Mouse (Mus musculus): ENCODE measurements around the gene Arhgap31. TPM values are rescaled to one million over a fixed set of nuclear protein-coding genes. Genes with fewer than 3 reads are reported as not detected.

The Arhgap31 gene
- polyA plus RNA-seq, 1 experiment: 36.1 TPM

DNA sequence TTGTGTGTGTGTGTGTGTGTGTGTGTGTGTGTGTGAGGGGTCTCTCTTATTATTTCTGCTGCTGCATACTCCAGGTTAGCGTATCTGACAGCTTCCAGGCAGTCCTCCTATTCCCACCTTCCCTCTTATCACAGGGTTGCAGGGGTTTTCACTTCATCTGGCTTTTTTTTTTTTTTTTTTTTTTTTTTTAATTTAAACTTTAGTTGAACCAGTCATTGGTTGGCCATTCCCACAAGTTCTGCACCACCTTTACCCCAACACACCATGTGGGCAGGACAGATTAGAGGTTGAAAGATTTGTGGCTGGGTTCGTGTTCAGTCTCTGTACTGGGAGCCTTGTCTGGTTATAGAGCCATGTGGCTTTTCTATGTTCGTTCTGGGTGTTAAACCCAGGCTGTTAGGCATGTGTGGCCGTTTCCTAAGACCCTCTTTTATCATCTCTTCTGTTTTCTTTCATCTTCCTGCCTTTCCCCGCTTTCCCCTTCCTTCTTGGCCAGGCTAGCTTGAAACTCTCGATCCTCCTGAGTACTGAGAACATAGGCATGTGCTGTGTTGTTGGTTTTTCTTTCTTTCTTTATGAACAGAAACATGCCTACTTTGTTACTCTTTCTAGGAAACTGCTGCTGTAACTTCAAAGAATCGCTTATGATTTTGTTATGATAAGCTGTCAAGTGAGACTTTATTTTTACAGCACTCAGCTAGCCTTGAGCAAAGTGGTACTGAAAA, 42.5 kb upstream of the Arhgap31 start:
- H3K27ac ChIP-seq (ENCODE audit: insufficient read depth, low read depth, low read length): no peak overlapping the region

DNA sequence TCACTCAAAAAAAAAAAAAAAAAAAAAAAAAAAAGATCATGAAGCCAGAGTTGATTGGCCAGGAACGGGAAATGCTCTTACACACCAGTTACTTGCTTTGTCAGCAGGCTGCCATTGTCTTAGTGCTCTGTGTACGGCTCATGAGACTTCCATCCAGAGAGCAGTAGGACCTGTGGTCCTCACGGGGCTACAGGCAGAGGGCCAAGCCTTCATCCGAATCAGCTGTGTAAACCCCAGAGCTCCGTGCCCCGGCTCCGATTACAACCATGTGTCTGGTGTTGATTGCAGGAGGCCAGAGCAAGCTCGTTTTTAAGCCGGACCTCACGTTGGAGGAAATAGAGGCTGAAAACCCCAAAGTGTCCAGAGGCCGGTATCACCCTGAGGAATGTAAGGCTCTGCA, 40.6 kb upstream of the Arhgap31 start:
- peaks cover 16% of the 10 kb centered on the region for H3K4me1 ChIP-seq (ENCODE audit: control insufficient read depth, insufficient read depth, low read length)
- H3K4me3 ChIP-seq (ENCODE audit: insufficient read depth, low read length): no peak overlapping the region
- TF ChIP-seq POLR2A (IDR thresholded peaks at IDR 0.05; ENCODE audit: borderline replicate concordance, low read depth, low read length): no peak
- TF ChIP-seq CTCF (IDR thresholded peaks at IDR 0.05; ENCODE audit: low read depth, low read length): no peak
- H3K27ac ChIP-seq (ENCODE audit: insufficient read depth, low read depth, low read length): no peak overlapping the region

More for the DNA sequence above, 42.5 kb upstream of the Arhgap31 start:
- Histone ChIP-seq H3K4me3 (ENCODE audit: insufficient read depth, low read length) (no peak overlapping the region), H3K4me1 (ENCODE audit: control insufficient read depth, insufficient read depth, low read length) (peaks cover 29% of the 10 kb centered on the region)
- TF ChIP-seq POLR2A (IDR thresholded peaks at IDR 0.05; ENCODE audit: borderline replicate concordance, low read depth, low read length) (no peak), CTCF (IDR thresholded peaks at IDR 0.05; ENCODE audit: low read depth, low read length) (no peak)

GRCm38 (mm10) chr16:38750803-38751202, 37.7 kb upstream of the Arhgap31 start:
- peaks cover 2% of the 10 kb centered on the region; the same call in 1 of the 2 replicates for H3K4me1 ChIP-seq (ENCODE audit: control insufficient read depth, insufficient read depth, low read length)
- no peak overlapping the region for H3K27ac ChIP-seq (ENCODE audit: insufficient read depth, low read depth, low read length)
- TF ChIP-seq POLR2A (IDR thresholded peaks at IDR 0.05; ENCODE audit: borderline replicate concordance, low read depth, low read length): no peak
- TF ChIP-seq CTCF (IDR thresholded peaks at IDR 0.05; ENCODE audit: low read depth, low read length): no peak
- no peak overlapping the region for H3K4me3 ChIP-seq (ENCODE audit: insufficient read depth, low read length)

GRCm38 (mm10) chr16:38743941-38744673, 31.0 kb upstream of the Arhgap31 start:
- Histone ChIP-seq H3K4me3 (ENCODE audit: insufficient read depth, low read length) (no peak overlapping the region), H3K27ac (ENCODE audit: insufficient read depth, low read depth, low read length) (no peak overlapping the region), H3K4me1 (ENCODE audit: control insufficient read depth, insufficient read depth, low read length) (peaks cover 8% of the 10 kb centered on the region)
- TF ChIP-seq POLR2A (IDR thresholded peaks at IDR 0.05; ENCODE audit: borderline replicate concordance, low read depth, low read length) (no peak), CTCF (IDR thresholded peaks at IDR 0.05; ENCODE audit: low read depth, low read length) (no peak)

- Histone ChIP-seq H3K4me3 (ENCODE audit: insufficient read depth, low read length) (peak overlapping the region; percentile 91), H3K4me1 (ENCODE audit: control insufficient read depth, insufficient read depth, low read length) (peaks cover 8% of the 10 kb centered on the region), H3K27ac (ENCODE audit: insufficient read depth, low read depth, low read length) (no peak overlapping the region)
- no peak for TF ChIP-seq CTCF (IDR thresholded peaks at IDR 0.05; ENCODE audit: low read depth, low read length)
- TF ChIP-seq POLR2A (IDR thresholded peaks at IDR 0.05; ENCODE audit: borderline replicate concordance, low read depth, low read length): no peak
Measured at GRCm38 (mm10) chr16:38742659-38743131, 29.6 kb upstream of the Arhgap31 start.

GRCm38 (mm10) chr16:38742113-38742658, 29.1 kb upstream of the Arhgap31 start, which contains the start of gene B4galt4:
Gene B4galt4 (plus strand): TSS chr16:38742264.
- no peak for TF ChIP-seq POLR2A (IDR thresholded peaks at IDR 0.05; ENCODE audit: borderline replicate concordance, low read depth, low read length)
- no peak for TF ChIP-seq CTCF (IDR thresholded peaks at IDR 0.05; ENCODE audit: low read depth, low read length)
- Histone ChIP-seq H3K4me3 (ENCODE audit: insufficient read depth, low read length) (peak within 1 kb of the TSS; percentile 91), H3K4me1 (ENCODE audit: control insufficient read depth, insufficient read depth, low read length) (peaks cover 8% of the 10 kb centered on the region), H3K27ac (ENCODE audit: insufficient read depth, low read depth, low read length) (no peak within 1 kb of the TSS)

DNA sequence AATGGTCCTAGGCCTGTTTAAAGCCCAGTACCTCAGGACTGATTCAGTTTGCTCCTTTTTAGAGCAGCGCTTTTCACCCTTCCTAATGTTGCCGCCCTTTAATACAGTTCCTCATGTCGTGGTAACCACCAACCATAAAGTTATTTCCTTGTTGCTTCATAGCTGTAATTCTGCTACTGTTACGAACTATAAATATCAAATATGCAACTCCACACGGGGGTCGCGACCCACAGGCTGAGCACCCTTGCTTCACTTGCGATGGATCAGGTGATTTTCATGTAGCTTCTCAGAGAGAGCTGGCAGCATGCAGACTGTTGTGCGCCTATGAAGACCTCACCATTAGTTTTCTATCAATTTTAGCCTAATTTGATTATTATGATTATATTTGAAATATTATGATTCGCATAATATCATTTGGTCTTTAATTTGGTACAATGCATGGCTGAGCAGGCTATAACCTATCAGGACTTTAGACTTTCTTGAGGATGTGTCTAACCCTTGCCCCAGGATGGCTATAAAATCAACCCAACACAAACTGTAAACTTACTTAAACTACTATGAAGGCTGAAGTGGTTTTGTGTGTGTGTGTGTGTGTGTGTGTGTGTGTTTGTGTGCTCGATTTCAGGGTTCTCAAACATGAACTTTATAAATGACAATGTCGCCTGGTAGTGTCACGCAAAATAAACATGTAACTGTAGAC, 28.3 kb upstream of the Arhgap31 start:
- peak overlapping the region; percentile 91 for H3K4me3 ChIP-seq (ENCODE audit: insufficient read depth, low read length)
- TF ChIP-seq CTCF (IDR thresholded peaks at IDR 0.05; ENCODE audit: low read depth, low read length) (no peak), POLR2A (IDR thresholded peaks at IDR 0.05; ENCODE audit: borderline replicate concordance, low read depth, low read length) (no peak)
- peaks cover 8% of the 10 kb centered on the region for H3K4me1 ChIP-seq (ENCODE audit: control insufficient read depth, insufficient read depth, low read length)
- H3K27ac ChIP-seq (ENCODE audit: insufficient read depth, low read depth, low read length): no peak overlapping the region

DNA sequence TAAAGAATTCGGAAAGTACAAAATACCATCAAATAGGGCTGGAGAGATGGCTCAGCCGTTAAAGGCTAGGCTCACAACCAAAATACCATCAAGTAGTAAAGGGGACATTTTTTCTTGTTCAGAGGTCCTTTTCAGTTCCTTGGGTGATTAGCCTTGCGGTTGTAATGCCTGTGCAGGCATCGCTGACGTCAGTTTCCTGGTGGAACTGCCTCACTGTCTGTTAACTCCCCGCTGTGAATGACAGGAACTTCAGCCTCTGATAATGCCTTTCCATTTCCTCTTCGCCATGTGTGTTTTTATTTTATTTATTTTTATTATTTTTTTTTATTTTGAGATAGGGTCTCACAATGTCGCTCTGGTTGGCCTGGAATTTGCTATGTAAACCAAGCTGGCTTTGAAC, 17.8 kb upstream of the Arhgap31 start:
- no peak overlapping the region for H3K27ac ChIP-seq (ENCODE audit: insufficient read depth, low read depth, low read length)
- H3K4me1 ChIP-seq (ENCODE audit: control insufficient read depth, insufficient read depth, low read length): peaks cover 6% of the 10 kb centered on the region
- H3K4me3 ChIP-seq (ENCODE audit: insufficient read depth, low read length): no peak overlapping the region
- TF ChIP-seq CTCF (IDR thresholded peaks at IDR 0.05; ENCODE audit: low read depth, low read length) (no peak), POLR2A (IDR thresholded peaks at IDR 0.05; ENCODE audit: borderline replicate concordance, low read depth, low read length) (no peak)

GRCm38 (mm10) chr16:38729610-38730288, 16.7 kb upstream of the Arhgap31 start:
- TF ChIP-seq POLR2A (IDR thresholded peaks at IDR 0.05; ENCODE audit: borderline replicate concordance, low read depth, low read length): no peak
- no peak for TF ChIP-seq CTCF (IDR thresholded peaks at IDR 0.05; ENCODE audit: low read depth, low read length)
- Histone ChIP-seq H3K27ac (ENCODE audit: insufficient read depth, low read depth, low read length) (no peak overlapping the region), H3K4me1 (ENCODE audit: control insufficient read depth, insufficient read depth, low read length) (peaks cover 6% of the 10 kb centered on the region), H3K4me3 (ENCODE audit: insufficient read depth, low read length) (no peak overlapping the region)
